Mouse (Mus musculus) spleen, embryonic (tissue): ENCODE results near the gene Olfr948.

ENCODE experiments used
- CTCF ChIA-PET: fragments of 350-600 bp; sonication (Branson Sonifier 250); formaldehyde crosslinking; loops from one replicate; lab custom pipeline; 2022; lab: Charles Lee

Gene Olfr948

GRCm38 (mm10) chr9:39325945-39326344 is at the start of gene Olfr948:
TSS of gene Olfr948 (minus strand) at chr9:39326045.
- CTCF ChIA-PET: no interaction called here

GRCm38 (mm10) chr9:39287136-39287535 is 38.7 kb downstream of the Olfr948 start:
- CTCF ChIA-PET: no interaction called here

- CTCF ChIA-PET: no interaction called here
Observed at GRCm38 (mm10) chr9:39276718-39277117, 49.1 kb downstream of the Olfr948 start, which contains the start of gene Olfr945. TSS of gene Olfr945 (minus strand) at chr9:39276818.
